Mouse (Mus musculus) ES-Bruce4 (cell line): ENCODE data around the gene Gm20683. TPM values are rescaled to one million over a fixed set of nuclear protein-coding genes. Genes with fewer than 3 reads are reported as not detected.

ENCODE experiments used
- H3K27ac ChIP-seq: 2 replicates; pipeline ENCODE4 v1.5.1; 2012; ENCODE audit warnings: low read length, inconsistent platforms; ENCODE audit not compliant: insufficient read depth
- H3K27me3 ChIP-seq: 2 replicates; pipeline ENCODE4 v1.6.1; 2012; ENCODE audit warnings: mild to moderate bottlenecking, low read length, inconsistent platforms; ENCODE audit not compliant: control insufficient read depth, poor library complexity, insufficient read depth, severe bottlenecking
- H3K36me3 ChIP-seq: 2 replicates; pipeline ENCODE4 v1.6.1; 2012; ENCODE audit warnings: inconsistent platforms, mild to moderate bottlenecking, low read length, moderate library complexity; ENCODE audit not compliant: control insufficient read depth, poor library complexity, insufficient read depth, severe bottlenecking
- H3K4me1 ChIP-seq: one replicate; pipeline ENCODE4 v1.8.1; 2011; ENCODE audit warnings: low read length; ENCODE audit not compliant: control insufficient read depth, insufficient read depth
- H3K4me3 ChIP-seq: 2 replicates; pipeline ENCODE4 v1.5.1; 2011; ENCODE audit warnings: low read depth, mild to moderate bottlenecking, low read length
- H3K9ac ChIP-seq: 2 replicates; pipeline ENCODE4 v1.6.1; 2012; ENCODE audit warnings: low read depth, mild to moderate bottlenecking, inconsistent platforms; ENCODE audit not compliant: poor library complexity, severe bottlenecking
- H3K9me3 ChIP-seq: replicated peaks from 2 replicates; pipeline ENCODE4 v1.6.1; 2012; ENCODE audit warnings: mild to moderate bottlenecking, low read length, inconsistent platforms; ENCODE audit not compliant: control insufficient read depth, poor library complexity, insufficient read depth, severe bottlenecking
- CTCF ChIP-seq: IDR thresholded peaks from one replicate; pipeline ENCODE4 v1.8.1; 2011; ENCODE audit warnings: low read depth, low read length
- EP300 ChIP-seq: IDR thresholded peaks from 2 replicates; pipeline ENCODE4 v1.6.1; 2011; ENCODE audit warnings: low read depth, low read length; ENCODE audit not compliant: insufficient read depth
- POLR2A ChIP-seq: IDR thresholded peaks from one replicate; pipeline ENCODE4 v1.8.1; 2011; ENCODE audit warnings: low read length; ENCODE audit not compliant: insufficient read depth
- polyA plus RNA-seq: library from polyadenylated mRNA; stranded (reverse); fragments of >200 nt; gene quantifications from 2 replicates; pipeline ENCODE4 v1.2.4, GENCODE M21; 2011; ENCODE audit warnings: low read depth; ENCODE audit not compliant: missing spikeins, insufficient read depth, insufficient read length

The Gm20683 gene
- polyA plus RNA-seq, 1 experiment: 1.4 TPM

GRCm38 (mm10) chr17:25792615-25793014 is 48.9 kb downstream of the Gm20683 start, which contains the start of gene Fam173a:
TSS of gene Fam173a (minus strand) at chr17:25792901.
- H3K27me3 ChIP-seq: no peaks in the 10 kb centered on the region
- H3K36me3 ChIP-seq: no peaks in the 10 kb centered on the region
- no peak for TF ChIP-seq CTCF
- TF ChIP-seq EP300: no peak
- TF ChIP-seq POLR2A: no peak
- peak within 1 kb of the TSS; percentile 8; the same call in 1 of the 2 replicates for H3K27ac ChIP-seq
- H3K4me1 ChIP-seq: peaks cover 4% of the 10 kb centered on the region
- H3K4me3 ChIP-seq: peak within 1 kb of the TSS; percentile 93
- H3K9me3 ChIP-seq: no peaks in the 10 kb centered on the region
- peak within 1 kb of the TSS; percentile 57 for H3K9ac ChIP-seq

- H3K9ac ChIP-seq: peak overlapping the region; percentile 57
- TF ChIP-seq CTCF (no peak), POLR2A (no peak), EP300 (no peak)
- no peaks in the 10 kb centered on the region for H3K36me3 ChIP-seq
- H3K9me3 ChIP-seq: no peaks in the 10 kb centered on the region
- no peaks in the 10 kb centered on the region for H3K27me3 ChIP-seq
- peak overlapping the region; percentile 8; the same call in 1 of the 2 replicates for H3K27ac ChIP-seq
- H3K4me1 ChIP-seq: peaks cover 4% of the 10 kb centered on the region
- H3K4me3 ChIP-seq: peak overlapping the region; percentile 93
Measured at GRCm38 (mm10) chr17:25791843-25792527, 49.6 kb downstream of the Gm20683 start.

- Histone ChIP-seq H3K27me3 (no peaks in the 10 kb centered on the region), H3K27ac (0 out of 2 replicates have a peak overlapping the region, but pooled peaks have one; percentile 8), H3K4me1 (peaks cover 4% of the 10 kb centered on the region), H3K9ac (peak overlapping the region; percentile 57), H3K4me3 (peak overlapping the region; percentile 93), H3K36me3 (no peaks in the 10 kb centered on the region), H3K9me3 (no peaks in the 10 kb centered on the region)
- TF ChIP-seq POLR2A: no peak
- TF ChIP-seq CTCF: no peak
- TF ChIP-seq EP300: no peak
Measured at GRCm38 (mm10) chr17:25791320-25791842, 50.2 kb downstream of the Gm20683 start.

GRCm38 (mm10) chr17:25786781-25787504 is 54.6 kb downstream of the Gm20683 start:
- Histone ChIP-seq H3K4me1 (no peaks in the 10 kb centered on the region), H3K9me3 (no peaks in the 10 kb centered on the region), H3K4me3 (no peak overlapping the region), H3K36me3 (peaks cover 4% of the 10 kb centered on the region), H3K27me3 (no peaks in the 10 kb centered on the region), H3K9ac (no peak overlapping the region), H3K27ac (no peak overlapping the region)
- TF ChIP-seq POLR2A (no peak), EP300 (no peak), CTCF (no peak)

- no peaks in the 10 kb centered on the region for H3K9me3 ChIP-seq
- no peaks in the 10 kb centered on the region for H3K4me1 ChIP-seq
- no peak within 1 kb of the TSS for H3K27ac ChIP-seq
- peak within 1 kb of the TSS; percentile 81 for H3K4me3 ChIP-seq
- no peaks in the 10 kb centered on the region for H3K27me3 ChIP-seq
- no peak for TF ChIP-seq EP300
- H3K9ac ChIP-seq: peak within 1 kb of the TSS; percentile 37
- H3K36me3 ChIP-seq: peaks cover 4% of the 10 kb centered on the region
Measured at GRCm38 (mm10) chr17:25786280-25786679, 55.3 kb downstream of the Gm20683 start, which contains the start of gene Ccdc78. TSS of gene Ccdc78 (plus strand) at chr17:25786580.
